Mouse (Mus musculus): ENCODE results near the gene Bloc1s6.

The Bloc1s6 gene

GRCm38 (mm10) chr2:122737894-122738830 is at the start of gene Bloc1s6:
TSS of gene Bloc1s6 (plus strand) at chr2:122738503.
- DNase-seq, result peak; percentile 88

- DNase-seq, result no peak
Measured at GRCm38 (mm10) chr2:122697526-122697925, 40.8 kb upstream of the Bloc1s6 start.

- DNase-seq, result no peak
Measured at GRCm38 (mm10) chr2:122701012-122701411, 37.3 kb upstream of the Bloc1s6 start.

GRCm38 (mm10) chr2:122701871-122702180 is 36.5 kb upstream of the Bloc1s6 start:
- no peak for DNase-seq

GRCm38 (mm10) chr2:122702181-122703036 is 35.9 kb upstream of the Bloc1s6 start, which contains the start of gene Slc30a4:
TSS of gene Slc30a4 (minus strand) at chr2:122702663.
- peak; percentile 67 for DNase-seq

- no peak for DNase-seq
Measured at GRCm38 (mm10) chr2:122704572-122704971, 33.7 kb upstream of the Bloc1s6 start.

GRCm38 (mm10) chr2:122708080-122708479 is 30.2 kb upstream of the Bloc1s6 start:
- DNase-seq, result no peak

GRCm38 (mm10) chr2:122709156-122709555 is 29.1 kb upstream of the Bloc1s6 start:
- DNase-seq, result no peak

- no peak for DNase-seq
Measured at GRCm38 (mm10) chr2:122711911-122712310, 26.4 kb upstream of the Bloc1s6 start.

- DNase-seq, result no peak
Measured at GRCm38 (mm10) chr2:122712848-122713247, 25.5 kb upstream of the Bloc1s6 start.

GRCm38 (mm10) chr2:122715148-122715692 is 23.1 kb upstream of the Bloc1s6 start:
- DNase-seq, result no peak

- DNase-seq, result no peak
Measured at GRCm38 (mm10) chr2:122716301-122716842, 21.9 kb upstream of the Bloc1s6 start.

GRCm38 (mm10) chr2:122719232-122719631 is 19.1 kb upstream of the Bloc1s6 start:
- no peak for DNase-seq

- DNase-seq, result no peak
Measured at GRCm38 (mm10) chr2:122720564-122720963, 17.7 kb upstream of the Bloc1s6 start.

- DNase-seq, result peak; percentile 56
Measured at GRCm38 (mm10) chr2:122725604-122726003, 12.7 kb upstream of the Bloc1s6 start.

GRCm38 (mm10) chr2:122731456-122731855 is 6.8 kb upstream of the Bloc1s6 start:
- DNase-seq, result no peak

GRCm38 (mm10) chr2:122739023-122739422 is 720 bp downstream of the Bloc1s6 start:
- DNase-seq, result no peak

GRCm38 (mm10) chr2:122746461-122746860 is 8.2 kb downstream of the Bloc1s6 start:
- no peak for DNase-seq

GRCm38 (mm10) chr2:122753739-122754343 is 15.5 kb downstream of the Bloc1s6 start:
- peak; percentile 62 for DNase-seq

- DNase-seq, result no peak
Measured at GRCm38 (mm10) chr2:122759791-122760190, 21.5 kb downstream of the Bloc1s6 start.

- no peak for DNase-seq
Measured at GRCm38 (mm10) chr2:122762991-122763390, 24.7 kb downstream of the Bloc1s6 start.

- DNase-seq, result no peak
Measured at GRCm38 (mm10) chr2:122764526-122764925, 26.2 kb downstream of the Bloc1s6 start.

Data from liver (tissue).